28 mouse cellular contexts compared by ENCODE assay signal in genomic region chr16:57186618-57187017, GRCm38 (mm10).
"Had no signal": no experiment of that assay in that cellular context is flagged by ENCODE, and none has a peak within 500 bp of the region (broad histone marks: within the 10 kb centered on the region; RNA-seq: fewer than 3 reads in every experiment).

No protein-coding gene starts in this region.

- ATAC-seq: forebrain, embryonic 13.5 days; forebrain, embryonic 14.5 days; forebrain, embryonic 15.5 days; forebrain, embryonic 16.5 days; forebrain, postnatal 0 days had no signal

- DNase-seq: cerebellum, adult 2 months; cerebellum, adult 8-10 months; cerebellum, adult 9-10 months; cerebellum, adult 9-11 months; cerebellum, postnatal 10 days; cerebellum, postnatal 14 days; cerebellum, postnatal 25 days; cerebellum, postnatal 36 days; embryo, embryonic 11 days; forebrain, postnatal 0 days; gastrocnemius, adult 2 months; gastrocnemius, postnatal 10 days; gastrocnemius, postnatal 14 days; gastrocnemius, postnatal 25 days; gastrocnemius, postnatal 36 days; heart, adult 11 months; heart, adult 18-20 months had no signal

- H3K4me3 ChIP-seq: embryonic facial prominence, embryonic 10.5 days; embryonic facial prominence, embryonic 12.5 days; embryonic facial prominence, embryonic 13.5 days; embryonic facial prominence, embryonic 15.5 days; erythroblast, embryonic 14.5 days; forebrain, embryonic 10.5 days; forebrain, embryonic 12.5 days; forebrain, embryonic 13.5 days; forebrain, embryonic 15.5 days; gastrocnemius, adult 2 months had no signal

- H3K27me3 ChIP-seq: embryonic facial prominence, embryonic 12.5 days; embryonic facial prominence, embryonic 13.5 days; embryonic facial prominence, embryonic 15.5 days; forebrain, embryonic 12.5 days; forebrain, embryonic 13.5 days; forebrain, embryonic 15.5 days had no signal

- H3K27ac ChIP-seq: embryonic facial prominence, embryonic 10.5 days; embryonic facial prominence, embryonic 12.5 days; embryonic facial prominence, embryonic 13.5 days; embryonic facial prominence, embryonic 15.5 days; forebrain, embryonic 10.5 days; forebrain, embryonic 12.5 days; forebrain, embryonic 13.5 days; forebrain, embryonic 15.5 days; gastrocnemius, adult 2 months had no signal

- H3K4me1 ChIP-seq: embryonic facial prominence, embryonic 10.5 days; embryonic facial prominence, embryonic 12.5 days; embryonic facial prominence, embryonic 13.5 days; embryonic facial prominence, embryonic 15.5 days; forebrain, embryonic 10.5 days; forebrain, embryonic 12.5 days; forebrain, embryonic 13.5 days; forebrain, embryonic 15.5 days had no signal

- H3K9me3 ChIP-seq: embryonic facial prominence, embryonic 10.5 days; embryonic facial prominence, embryonic 12.5 days; embryonic facial prominence, embryonic 13.5 days; embryonic facial prominence, embryonic 15.5 days; forebrain, embryonic 10.5 days; forebrain, embryonic 12.5 days; forebrain, embryonic 13.5 days; forebrain, embryonic 15.5 days had no signal

- H3K9ac ChIP-seq: embryonic facial prominence, embryonic 12.5 days; embryonic facial prominence, embryonic 13.5 days; embryonic facial prominence, embryonic 15.5 days; forebrain, embryonic 12.5 days; forebrain, embryonic 13.5 days; forebrain, embryonic 15.5 days; forebrain, postnatal 0 days had no signal

- H3K4me2 ChIP-seq: embryonic facial prominence, embryonic 12.5 days; embryonic facial prominence, embryonic 13.5 days; embryonic facial prominence, embryonic 15.5 days; forebrain, embryonic 12.5 days; forebrain, embryonic 13.5 days; forebrain, embryonic 15.5 days had no signal
